ENCODE assay signal across 15 mouse cellular contexts in genomic region chr2:60901013-60901412, GRCm38 (mm10).
DNase-seq lines count a peak whose midpoint lies in the region; ATAC-seq lines count a peak whose summit lies in the region.
"Had no signal": no experiment of that assay in that cellular context is flagged by ENCODE, and none has a peak within 500 bp of the region (broad histone marks: within the 10 kb centered on the region; RNA-seq: fewer than 3 reads in every experiment).

No protein-coding gene starts in this region.

- DNase-seq in heart, postnatal 4 days, result no peak
- no peak for DNase-seq in liver
- DNase-seq in MN1 (ENCODE audit: low spot score), result peak; percentile 41
- DNase-seq in layer of hippocampus, postnatal 10 days (ENCODE audit: low spot score in 2 of 2), result no peak
- DNase-seq: B cell, adult 2 months; cerebellum, adult 8-10 months; right cerebral cortex, postnatal 25 days; thymus, adult 18-20 months had no signal

- no peaks in the 10 kb centered on the region for H3K36me3 ChIP-seq in heart, embryonic 14.5 days (ENCODE audit: control insufficient read depth, insufficient read depth, low read length)
- H3K36me3 ChIP-seq in liver, embryonic 12.5 days, result no peaks in the 10 kb centered on the region
- H3K36me3 ChIP-seq: hindbrain, embryonic 13.5 days; stomach, embryonic 15.5 days had no signal

- 83% methylated on average over 6 of the region's 6 CpGs for WGBS in heart, embryonic 14.5 days
- WGBS in liver, embryonic 12.5 days (ENCODE audit: insufficient replicate concordance), result 58% methylated on average over 6 of the region's 6 CpGs

- peak overlapping the region; percentile 52 for H3K4me2 ChIP-seq in heart, embryonic 14.5 days (ENCODE audit: low read length)
- H3K4me2 ChIP-seq in liver, embryonic 12.5 days, result peak overlapping the region; percentile 45; the same call in 1 of the 2 replicates
- H3K4me2 ChIP-seq: hindbrain, embryonic 13.5 days; limb, embryonic 13.5 days; stomach, embryonic 15.5 days had no signal

- no peak overlapping the region for H3K4me3 ChIP-seq in heart, embryonic 14.5 days (ENCODE audit: control insufficient read depth in 1 of 2, insufficient read depth in 1 of 2, low read depth in 1 of 2, low read length in 2 of 2)
- H3K4me3 ChIP-seq in liver, embryonic 12.5 days, result no peak overlapping the region
- H3K4me3 ChIP-seq in brown adipose tissue, adult 24 weeks (ENCODE audit: insufficient read depth, low read depth, low read length), result no peak overlapping the region
- H3K4me3 ChIP-seq: hindbrain, embryonic 13.5 days; limb, embryonic 13.5 days; stomach, embryonic 15.5 days had no signal

- no peak overlapping the region for H3K9ac ChIP-seq in heart, embryonic 14.5 days (ENCODE audit: low read length)
- no peak overlapping the region for H3K9ac ChIP-seq in liver, embryonic 12.5 days
- H3K9ac ChIP-seq: hindbrain, embryonic 13.5 days; limb, embryonic 13.5 days; stomach, embryonic 15.5 days had no signal

- no peaks in the 10 kb centered on the region for H3K27me3 ChIP-seq in heart, embryonic 14.5 days (ENCODE audit: control insufficient read depth, insufficient read depth, low read length)
- no peaks in the 10 kb centered on the region for H3K27me3 ChIP-seq in liver, embryonic 12.5 days (replicated peaks)
- H3K27me3 ChIP-seq: hindbrain, embryonic 13.5 days; limb, embryonic 13.5 days; stomach, embryonic 15.5 days had no signal

- peaks cover 12 to 32% of the 10 kb centered on the region in 2 experiments for H3K4me1 ChIP-seq in heart, embryonic 14.5 days (ENCODE audit: control insufficient read depth in 2 of 2, insufficient read depth in 2 of 2, low read length in 2 of 2)
- peaks cover 18% of the 10 kb centered on the region for H3K4me1 ChIP-seq in liver, embryonic 12.5 days
- H3K4me1 ChIP-seq in brown adipose tissue, adult 24 weeks (ENCODE audit: control insufficient read depth, insufficient read depth, insufficient read length, low read length), result peaks cover 24% of the 10 kb centered on the region
- H3K4me1 ChIP-seq: hindbrain, embryonic 13.5 days had no signal

- ATAC-seq in heart, embryonic 14.5 days (ENCODE audit: insufficient number of reproducible peaks, insufficient read depth, low FRiP score, low read depth), result no peak
- no peak for ATAC-seq in liver, embryonic 12.5 days
- ATAC-seq: inflammation-experienced regulatory T-cells, adult 6 months had no signal

- H3K9me3 ChIP-seq in heart, embryonic 14.5 days (ENCODE audit: control insufficient read depth, low read length), result no peaks in the 10 kb centered on the region
- H3K9me3 ChIP-seq in liver, embryonic 12.5 days (replicated peaks), result no peaks in the 10 kb centered on the region
- H3K9me3 ChIP-seq: hindbrain, embryonic 13.5 days; limb, embryonic 13.5 days; stomach, embryonic 15.5 days had no signal

- no peak overlapping the region for H3K27ac ChIP-seq in heart, embryonic 14.5 days (replicated peaks in 1 of 2; ENCODE audit: control insufficient read depth in 1 of 2, insufficient read depth in 1 of 2, low read depth in 2 of 2, low read length in 2 of 2)
- H3K27ac ChIP-seq in liver, embryonic 12.5 days, result no peak overlapping the region
- H3K27ac ChIP-seq in brown adipose tissue, adult 24 weeks (replicated peaks; ENCODE audit: low read depth, low read length), result peak overlapping the region; percentile 41; the same call in 1 of the 2 replicates
- H3K27ac ChIP-seq: limb, embryonic 13.5 days had no signal
